Mouse (Mus musculus) testis, adult 2 months (tissue): Measurements from ENCODE around the gene Cyp2d12.

Experiments used
- CTCF ChIP-seq: fragments of 200-500 bp; IDR thresholded peaks from 2 replicates; pipeline ENCODE4 v1.5.1; 2012; ENCODE audit warnings: low read depth, mild to moderate bottlenecking, inconsistent platforms, low read length, moderate library complexity; ENCODE audit not compliant: control insufficient read depth, insufficient read depth, insufficient replicate concordance
- POLR2A ChIP-seq: fragments of 200-500 bp; IDR thresholded peaks from 2 replicates; pipeline ENCODE4 v1.6.1; 2012; ENCODE audit warnings: low read depth, mild to moderate bottlenecking, inconsistent platforms, low read length, moderate library complexity; ENCODE audit not compliant: control insufficient read depth

- no peak for TF ChIP-seq POLR2A
- TF ChIP-seq CTCF: no peak
Measured at GRCm38 (mm10) chr15:82572856-82573255, 18.0 kb downstream of the Cyp2d12 start.
